Mouse (Mus musculus): ENCODE measurements at regions not wholly inside any gene's neighbourhood (a gene's known extent, or its start where the extent isn't known, plus 50 kb on each side); places are given as distances from the start of the nearest gene placed in this dataset.
A peak's percentile ranks its signal among the peaks of the same experiment; 100 is the strongest.

DNA sequence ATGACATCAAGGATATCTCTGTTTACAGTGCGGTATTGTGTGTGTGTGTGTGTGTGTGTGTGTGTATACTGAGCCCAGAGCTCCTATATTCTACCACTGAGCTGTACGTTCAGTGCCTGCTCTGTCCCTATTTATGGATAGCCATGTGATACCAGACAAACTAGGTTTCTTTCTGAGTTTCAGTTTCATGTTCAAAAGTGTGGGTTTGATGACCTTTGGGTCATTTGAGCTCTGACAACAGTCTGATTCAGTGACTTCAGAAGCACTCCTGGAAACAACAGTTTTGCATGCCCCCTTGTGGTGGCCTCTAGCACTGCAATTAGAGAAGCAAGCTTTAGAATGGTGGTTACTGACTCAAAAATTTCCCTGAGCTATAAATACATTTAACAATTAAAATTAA lies 50.9 kb upstream of the Tent2 start:
- peak; percentile 91 for DNase-seq

DNA sequence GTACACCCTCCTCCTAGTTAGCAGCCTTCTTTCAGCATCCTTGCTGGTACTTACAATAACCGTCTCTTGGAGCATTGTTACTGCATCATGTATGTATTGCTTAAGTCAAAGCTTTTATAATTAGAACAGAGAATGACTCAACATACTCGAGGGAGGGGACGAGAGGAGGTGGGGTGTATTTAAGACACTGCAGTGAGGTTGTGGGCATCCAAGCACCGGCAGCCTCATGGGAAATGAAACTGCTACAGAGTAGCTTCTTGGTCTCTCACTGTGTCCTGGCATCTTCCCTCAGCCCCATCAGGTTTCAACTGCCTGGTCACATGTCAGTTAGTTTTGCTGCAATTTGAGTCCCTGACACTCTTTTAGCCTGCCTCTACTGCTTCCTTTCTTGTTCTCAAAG lies 50.7 kb upstream of the Homer1 start:
- no peak for DNase-seq

Data from adrenal gland, postnatal 10 days (tissue).